ENCODE assay signal across 29 mouse cellular contexts in the genomic region with DNA sequence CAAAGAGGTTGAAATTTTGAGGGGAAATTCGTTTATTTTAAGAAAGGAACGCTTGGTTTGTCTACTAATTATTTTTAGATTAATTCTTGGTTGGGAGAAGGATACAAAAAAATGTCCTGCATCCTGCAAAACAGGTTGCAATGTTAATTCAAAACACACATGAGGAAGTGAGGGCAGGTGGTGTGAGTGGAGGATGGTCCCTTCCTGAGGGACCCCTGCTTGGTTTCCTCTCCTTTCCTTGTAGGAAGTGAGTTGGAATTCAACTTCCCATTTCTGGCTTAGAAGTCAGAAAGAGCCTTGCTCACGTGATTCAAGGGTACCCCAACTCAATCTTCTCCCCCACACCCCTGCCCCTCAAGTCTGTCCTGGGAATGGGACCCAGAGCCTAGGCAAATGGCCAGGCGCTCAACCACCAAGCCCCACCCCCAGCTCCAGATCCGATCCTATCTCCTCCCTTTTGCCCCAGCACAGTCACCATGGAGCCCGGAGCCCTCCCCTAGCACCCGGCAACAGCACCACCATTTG. TPM values are rescaled to one million over a fixed set of nuclear protein-coding genes. Genes with fewer than 3 reads are reported as not detected.
A peak's percentile ranks its signal among the peaks of the same experiment; 100 is the strongest.
DNase-seq lines count a peak whose midpoint lies in the region; ATAC-seq and TF ChIP-seq lines count a peak whose summit lies in the region.
"Had no signal": no experiment of that assay in that cellular context is flagged by ENCODE, and none has a peak within 500 bp of the region (broad histone marks: within the 10 kb centered on the region; RNA-seq: fewer than 3 reads in every experiment).

No protein-coding gene starts in this region.

- H3K4me3 ChIP-seq in heart, adult 2 months: no peak overlapping the region
- no peak overlapping the region; a peak in 1 of 4 replicates for H3K4me3 ChIP-seq in ES-E14 (ENCODE audit: insufficient read depth in 1 of 2, low read depth in 1 of 2, low read length in 2 of 2, poor library complexity in 1 of 2, severe bottlenecking in 1 of 2)
- H3K4me3 ChIP-seq in hindbrain, embryonic 11.5 days (ENCODE audit: low read depth, low read length): no peak overlapping the region
- H3K4me3 ChIP-seq: embryonic facial prominence, embryonic 13.5 days; forebrain, embryonic 10.5 days; hindbrain, embryonic 10.5 days; limb, embryonic 12.5 days; midbrain, embryonic 13.5 days; stomach, embryonic 15.5 days had no signal

- no peaks in the 10 kb centered on the region for H3K27me3 ChIP-seq in heart, adult 2 months (ENCODE audit: control insufficient read depth, insufficient read depth, low read length)
- H3K27me3 ChIP-seq in hindbrain, embryonic 11.5 days (ENCODE audit: control insufficient read depth, insufficient read depth, low read length): no peaks in the 10 kb centered on the region
- H3K27me3 ChIP-seq: embryonic facial prominence, embryonic 13.5 days; limb, embryonic 12.5 days; midbrain, embryonic 13.5 days; stomach, embryonic 15.5 days had no signal

- no peak overlapping the region for H3K4me2 ChIP-seq in hindbrain, embryonic 11.5 days (replicated peaks; ENCODE audit: low read depth, low read length)
- H3K4me2 ChIP-seq: embryonic facial prominence, embryonic 13.5 days; midbrain, embryonic 13.5 days; stomach, embryonic 15.5 days had no signal

- in situ Hi-C loops in ES-E14 (cut with MboI; ENCODE audit: low sequenced_read_pairs in 2 of 2, unreplicated experiment in 2 of 2): no loop called here

- H3K9ac ChIP-seq in heart, adult 2 months (ENCODE audit: low read depth, low read length): no peak overlapping the region
- H3K9ac ChIP-seq in ES-E14 (ENCODE audit: insufficient read depth, low read depth, low read length, poor library complexity, severe bottlenecking): peak overlapping the region; percentile 43; the same call in 1 of the 2 replicates
- no peak overlapping the region for H3K9ac ChIP-seq in hindbrain, embryonic 11.5 days (ENCODE audit: low read depth, low read length)
- H3K9ac ChIP-seq: embryonic facial prominence, embryonic 13.5 days; forebrain, postnatal 0 days; limb, embryonic 12.5 days; liver, postnatal 0 days; midbrain, embryonic 13.5 days; stomach, embryonic 15.5 days had no signal

- TF ChIP-seq POLR2A in heart, adult 2 months (IDR thresholded peaks at IDR 0.05; ENCODE audit: insufficient read depth, low read depth, low read length): no peak

- ATAC-seq in common myeloid progenitor, adult 5-6 weeks (replicated peaks; ENCODE audit: low read depth, poor library complexity, severe bottlenecking): peak; percentile 33; the same call in 1 of the 2 replicates
- ATAC-seq in hindbrain, embryonic 11.5 days (ENCODE audit: low FRiP score): no peak
- ATAC-seq: CD4-positive, CD25-positive, alpha-beta regulatory T cell, adult 4 months; forebrain, postnatal 0 days; hindbrain, embryonic 16.5 days; liver, postnatal 0 days; midbrain, embryonic 13.5 days had no signal

- intact Hi-C loops in heart, adult 2 months (cut with DNase I): no loop called here

- peaks cover 69% of the 10 kb centered on the region for H3K36me3 ChIP-seq in heart, adult 2 months (ENCODE audit: control insufficient read depth, insufficient read depth, low read length)
- H3K36me3 ChIP-seq in ES-E14 (ENCODE audit: control insufficient read depth, insufficient read depth, low read length, poor library complexity, severe bottlenecking): peaks cover 2% of the 10 kb centered on the region; the same call in 1 of the 2 replicates
- H3K36me3 ChIP-seq in hindbrain, embryonic 11.5 days (ENCODE audit: control insufficient read depth, insufficient read depth, low read length): no peaks in the 10 kb centered on the region
- H3K36me3 ChIP-seq: forebrain, embryonic 10.5 days; hindbrain, embryonic 10.5 days; stomach, embryonic 15.5 days had no signal

- 39% methylated on average over 7 of the region's 7 CpGs for WGBS in heart, adult 2 months
- 87% methylated on average over 7 of the region's 7 CpGs for WGBS in hindbrain, embryonic 11.5 days

- TF ChIP-seq EP300 in heart, adult 2 months (IDR thresholded peaks at IDR 0.05; ENCODE audit: insufficient read depth, low read depth, low read length): 0 out of 2 replicates have a peak, but pooled peaks have one; percentile 40

- peak overlapping the region; percentile 64 for H3K27ac ChIP-seq in heart, adult 2 months
- peak overlapping the region; percentile 95 for H3K27ac ChIP-seq in ES-E14 (ENCODE audit: insufficient read depth, low read depth, low read length, poor library complexity, severe bottlenecking)
- no peak overlapping the region for H3K27ac ChIP-seq in hindbrain, embryonic 11.5 days (ENCODE audit: low read depth, low read length)
- H3K27ac ChIP-seq: embryonic facial prominence, embryonic 13.5 days; hindbrain, embryonic 10.5 days; midbrain, embryonic 13.5 days had no signal

- peaks cover 2% of the 10 kb centered on the region for H3K79me2 ChIP-seq in heart, adult 2 months (replicated peaks; ENCODE audit: control insufficient read depth, insufficient read depth, low read length)

- no peak for TF ChIP-seq CTCF in heart, adult 2 months (IDR thresholded peaks at IDR 0.05)

- H3K9me3 ChIP-seq in ES-E14 (ENCODE audit: control insufficient read depth, insufficient read depth, low read depth, low read length): no peaks in the 10 kb centered on the region
- no peaks in the 10 kb centered on the region for H3K9me3 ChIP-seq in hindbrain, embryonic 11.5 days (ENCODE audit: control insufficient read depth, low read length)
- H3K9me3 ChIP-seq: embryonic facial prominence, embryonic 13.5 days; forebrain, embryonic 10.5 days; hindbrain, embryonic 10.5 days; limb, embryonic 12.5 days; midbrain, embryonic 13.5 days; stomach, embryonic 15.5 days had no signal

- no peak for DNase-seq in heart, adult 2 months
- DNase-seq in heart, adult 18-20 months: no peak
- DNase-seq in ES-E14 (ENCODE audit: low read depth, low spot score): no peak
- DNase-seq in layer of hippocampus, adult 8-10 months (ENCODE audit: low spot score in 2 of 2): no peak
- no peak for DNase-seq in spleen, postnatal 14 days (ENCODE audit: low spot score in 2 of 2)
- no peak for DNase-seq in hindbrain, embryonic 11.5 days (ENCODE audit: low spot score)
- DNase-seq: adrenal gland, adult 8-10 months; cerebellum, adult 11 months; cerebellum, adult 9-10 months; cerebellum, postnatal 36 days; embryo, embryonic 11 days; forebrain, postnatal 0 days; gastrocnemius, postnatal 14 days; heart, postnatal 14 days; kidney, adult 18-20 months; kidney, postnatal 36 days; liver, postnatal 0 days; lung, postnatal 36 days; retina, postnatal 1 day; right cerebral cortex, postnatal 14 days had no signal

- peaks cover 33% of the 10 kb centered on the region for H3K4me1 ChIP-seq in heart, adult 2 months (ENCODE audit: control insufficient read depth, insufficient read depth, low read length)
- peaks cover 10 to 33% of the 10 kb centered on the region in 2 experiments; a peak in 3 of 4 replicates for H3K4me1 ChIP-seq in ES-E14 (ENCODE audit: control insufficient read depth in 2 of 2, insufficient read depth in 2 of 2, low read length in 2 of 2, poor library complexity in 1 of 2)
- H3K4me1 ChIP-seq in hindbrain, embryonic 11.5 days (replicated peaks; ENCODE audit: control insufficient read depth, insufficient read depth, low read length): no peaks in the 10 kb centered on the region

TF ChIP-seq in ES-E14, 5 proteins besides CTCF, POLR2A, EP300 and RAD21:
- TF ChIP-seq CHD2 (IDR thresholded peaks at IDR 0.05; ENCODE audit: low read depth, low read length) (no peak), HCFC1 (IDR thresholded peaks at IDR 0.05; ENCODE audit: borderline replicate concordance, insufficient read depth, low read length) (no peak), ZNF384 (IDR thresholded peaks at IDR 0.05; ENCODE audit: low read depth, low read length) (no peak), MAFK (IDR thresholded peaks at IDR 0.05; ENCODE audit: insufficient read depth, low read depth, low read length) (no peak), ZC3H11A (IDR thresholded peaks at IDR 0.05; ENCODE audit: borderline replicate concordance, low read depth, low read length) (no peak)

RNA-seq across cellular contexts. Expression of a gene that starts 12.9 kb away (rescaled TPM):
- total RNA-seq in heart, adult 2 months (2021): 10 to 100 TPM; 30.1 to 35.0 TPM
- 16.7 and 25.9 TPM in 2 replicates for polyA plus RNA-seq in heart, adult 2 months (2012; rRNA removed)
- 10 to 100 TPM; 23.5 to 29.8 TPM for total RNA-seq in heart, adult 18-20 months (2021)
- total RNA-seq in ES-E14 (2012; rRNA removed): 7.2 and 13.7 TPM in 2 replicates
- total RNA-seq in common myeloid progenitor, adult 5-6 weeks (2017): 47.3 and 76.9 TPM in 2 replicates
- 1 to 10 TPM; 4.4 to 7.6 (median 6.6) TPM for total RNA-seq in layer of hippocampus, adult 8-10 months (2022)
- polyA plus RNA-seq in hindbrain, embryonic 11.5 days (2014; fragmentation: Nextera tagmentation; extraction: Ambion mirVana): 28.8 and 34.1 TPM in 2 replicates
